Mouse (Mus musculus): ENCODE results near the gene Gdpd1. TPM values are rescaled to one million over a fixed set of nuclear protein-coding genes. Genes with fewer than 3 reads are reported as not detected.

Gene Gdpd1
- 51.2 and 82.4 TPM in 2 replicates for polyA plus RNA-seq (2016; fragmentation: Nextera tagmentation; extraction: Ambion mirVana)

DNA sequence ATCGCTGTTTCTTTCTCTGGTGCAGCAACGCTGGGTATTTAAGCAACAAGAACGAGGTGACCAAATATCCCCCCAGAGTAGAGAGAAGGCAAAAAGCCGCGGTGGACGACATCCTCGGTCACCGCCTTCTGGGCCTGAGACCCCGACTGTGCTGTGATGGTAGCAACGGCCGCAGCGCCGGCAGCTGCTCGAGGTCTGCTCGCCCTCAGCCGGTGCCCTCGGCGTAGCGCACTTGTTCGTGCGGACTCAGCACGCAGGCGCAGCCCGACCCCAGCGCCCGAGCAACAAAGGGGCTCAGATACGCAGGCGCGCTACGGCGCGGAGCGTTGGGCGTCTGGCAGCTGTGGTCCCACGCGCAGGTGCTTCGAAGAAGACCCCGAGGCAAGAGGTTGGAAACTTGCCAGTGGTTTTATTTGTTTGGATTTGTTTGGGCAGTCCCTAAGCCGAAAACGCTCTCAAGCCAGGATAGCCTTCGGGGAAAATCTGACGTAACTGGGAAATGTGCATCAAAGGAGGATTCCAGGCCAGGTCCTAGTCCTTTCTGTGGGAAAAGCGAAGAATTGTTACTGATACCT lies at the start of gene Gdpd1:
Gene Gdpd1 (minus strand): TSS at position 197 of the 575 bp plus-strand sequence.
- H3K9me3 ChIP-seq: no peaks in the 10 kb centered on the region
- peak; percentile 94 for DNase-seq (ENCODE audit: low spot score)
- H3K36me3 ChIP-seq: peaks cover 31% of the 10 kb centered on the region
- peak within 1 kb of the TSS; percentile 74 for H3K4me3 ChIP-seq
- WGBS: 2% methylated on average over 43 of the region's 43 CpGs
- H3K27me3 ChIP-seq (ENCODE audit: insufficient read depth, poor library complexity, severe bottlenecking): no peaks in the 10 kb centered on the region
- H3K27ac ChIP-seq: peak within 1 kb of the TSS; percentile 95
- peaks cover 22% of the 10 kb centered on the region for H3K4me1 ChIP-seq (replicated peaks)

DNA sequence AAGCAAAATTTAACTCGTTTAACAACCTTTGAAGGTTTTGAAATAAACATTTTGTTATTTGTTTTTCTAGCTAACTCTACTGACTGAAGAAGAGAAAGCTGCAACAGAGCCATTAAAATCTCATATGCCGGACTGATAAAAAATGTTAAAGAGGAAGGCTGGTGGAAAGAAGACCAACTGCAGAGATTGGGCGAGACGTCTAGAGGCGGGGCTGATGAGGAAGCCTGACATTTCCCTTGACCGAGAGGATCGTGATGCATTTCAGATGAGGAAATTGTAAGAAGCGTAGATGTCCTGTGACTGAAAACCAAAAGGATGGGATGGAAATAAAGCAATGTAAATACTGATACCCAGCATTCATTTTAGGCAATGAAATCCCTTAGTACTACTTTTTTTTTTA lies 48.0 kb upstream of the Gdpd1 start:
- no peak overlapping the region for H3K4me3 ChIP-seq
- peaks cover 79% of the 10 kb centered on the region for H3K36me3 ChIP-seq
- H3K27me3 ChIP-seq (ENCODE audit: insufficient read depth, poor library complexity, severe bottlenecking): no peaks in the 10 kb centered on the region
- H3K9me3 ChIP-seq: no peaks in the 10 kb centered on the region
- 88% methylated on average over 8 of the region's 8 CpGs for WGBS
- no peak for DNase-seq (ENCODE audit: low spot score)
- peaks cover 12% of the 10 kb centered on the region; the same call in 1 of the 2 replicates for H3K4me1 ChIP-seq (replicated peaks)
- H3K27ac ChIP-seq: no peak overlapping the region

DNA sequence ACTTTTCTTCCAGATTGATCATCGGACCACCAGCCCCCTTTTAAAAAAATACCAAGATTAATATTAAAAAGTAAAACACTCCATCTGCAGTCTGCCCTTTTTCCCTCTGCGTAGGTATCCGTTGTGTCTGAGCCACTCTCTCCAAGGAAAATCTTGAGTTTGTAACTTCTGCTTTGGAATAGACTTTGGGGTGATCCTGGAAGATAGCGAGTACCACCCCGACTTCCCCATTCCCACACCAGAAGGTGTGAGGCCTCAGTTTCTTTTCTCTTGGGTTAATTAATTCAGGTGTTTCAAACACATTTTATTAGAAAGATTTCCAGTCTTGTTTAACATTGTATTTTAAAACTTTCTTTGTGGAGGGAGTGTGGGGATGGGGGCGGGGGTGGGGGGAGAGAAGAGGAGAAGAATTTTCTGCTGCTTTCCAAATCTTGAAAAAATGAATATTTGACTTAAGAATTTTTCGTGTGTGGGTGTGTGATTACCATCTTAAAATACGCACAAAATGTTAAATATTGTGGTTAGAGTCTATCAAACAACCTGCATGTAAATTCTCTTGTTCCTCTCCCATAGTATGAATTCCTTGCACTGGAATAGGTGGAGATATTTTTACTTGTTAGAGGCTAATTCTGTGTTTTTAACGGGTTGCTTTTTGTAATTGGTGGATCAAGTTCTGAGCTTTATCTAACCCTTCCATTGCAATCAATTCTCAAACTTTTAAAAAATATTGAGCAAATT lies 36.5 kb upstream of the Gdpd1 start:
- peaks cover 50% of the 10 kb centered on the region for H3K36me3 ChIP-seq
- DNase-seq (ENCODE audit: low spot score): no peak

DNA sequence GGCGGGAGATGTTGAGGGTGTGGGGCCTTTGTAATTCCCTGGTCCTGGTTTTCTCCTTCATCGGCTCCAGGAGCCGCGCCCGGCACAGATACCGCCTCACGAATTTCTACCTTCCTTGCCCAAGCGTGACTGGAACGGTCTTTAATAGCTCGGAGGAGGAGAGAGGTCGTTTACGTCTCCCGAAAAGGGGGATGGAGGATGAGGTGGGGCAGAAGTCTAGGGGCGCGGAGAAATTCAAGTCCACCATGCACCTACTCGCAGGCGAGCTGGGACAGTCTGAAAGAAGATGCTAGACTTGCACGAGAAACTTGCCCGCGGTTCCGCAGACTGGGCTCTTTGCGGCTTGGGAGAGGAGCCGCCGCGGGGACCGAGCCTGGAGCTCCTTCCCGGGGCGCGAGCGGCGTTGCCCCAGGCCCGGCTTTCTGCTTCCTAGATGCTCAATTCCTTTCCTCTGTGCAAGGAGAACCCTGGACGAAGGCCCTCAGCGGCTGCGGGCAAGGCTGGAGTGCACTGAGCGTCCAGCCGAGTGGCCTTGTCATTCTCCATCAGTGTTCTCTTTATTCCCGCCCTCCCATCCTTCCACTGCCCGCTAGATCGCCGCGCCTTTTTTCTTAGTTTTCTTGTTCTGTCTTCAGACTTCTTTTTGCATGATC lies 35.8 kb upstream of the Gdpd1 start:
- Histone ChIP-seq H3K27me3 (ENCODE audit: insufficient read depth, poor library complexity, severe bottlenecking) (no peaks in the 10 kb centered on the region), H3K4me1 (replicated peaks) (peaks cover 39% of the 10 kb centered on the region), H3K4me3 (peak overlapping the region; percentile 98), H3K36me3 (peaks cover 50% of the 10 kb centered on the region), H3K9me3 (no peaks in the 10 kb centered on the region), H3K27ac (peak overlapping the region; percentile 100)
- WGBS: under 1% methylated on average over 42 of the region's 42 CpGs
- no peak for DNase-seq (ENCODE audit: low spot score)

More for the DNA sequence above, 36.5 kb upstream of the Gdpd1 start:
- Histone ChIP-seq H3K27me3 (ENCODE audit: insufficient read depth, poor library complexity, severe bottlenecking) (no peaks in the 10 kb centered on the region), H3K4me3 (peak overlapping the region; percentile 98), H3K27ac (peak overlapping the region; percentile 100), H3K9me3 (no peaks in the 10 kb centered on the region), H3K4me1 (replicated peaks) (peaks cover 39% of the 10 kb centered on the region)
- 12% methylated on average over 9 of the region's 9 CpGs for WGBS

DNA sequence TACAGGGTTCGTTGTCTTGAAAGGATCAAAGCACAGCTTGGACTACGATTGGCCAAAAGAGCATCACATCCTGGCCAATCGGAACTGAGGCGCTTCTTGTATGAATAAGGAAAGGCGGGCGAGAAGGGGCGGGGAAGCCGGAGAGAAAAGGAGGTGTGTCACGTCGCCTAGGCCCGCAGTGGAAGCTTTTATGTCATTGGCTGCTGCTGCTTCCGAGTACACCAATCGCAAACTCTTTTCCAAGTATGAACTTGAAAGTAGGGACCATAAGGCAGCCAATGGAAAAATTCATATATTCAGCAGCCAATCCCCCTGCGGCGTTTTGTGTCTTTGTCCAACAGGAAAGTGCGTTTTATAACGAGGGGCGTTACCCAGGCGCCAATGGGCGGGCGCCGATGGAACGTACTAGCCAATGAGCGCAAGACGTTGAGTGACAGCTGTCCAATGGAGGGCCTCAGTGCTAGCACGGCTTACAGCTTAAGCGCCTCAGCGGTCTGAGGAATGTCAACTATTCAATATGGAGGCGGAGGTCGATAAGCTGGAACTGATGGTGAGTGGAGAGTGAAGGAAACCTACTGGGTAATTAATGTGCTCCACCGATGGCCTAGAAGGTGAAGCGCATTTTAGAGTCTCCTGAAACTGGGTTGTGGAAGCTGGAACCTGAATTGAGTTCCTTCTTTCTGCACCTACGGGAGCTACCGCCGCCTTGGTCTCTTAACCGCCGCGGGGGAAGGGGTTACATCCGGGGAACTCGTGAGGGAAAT lies 35.1 kb upstream of the Gdpd1 start, which contains the start of gene Ska2:
Gene Ska2 (plus strand): TSS at position 480 of the 764 bp plus-strand sequence.
- Histone ChIP-seq H3K4me3 (peak within 1 kb of the TSS; percentile 98), H3K36me3 (peaks cover 50% of the 10 kb centered on the region)
- WGBS: under 1% methylated on average over 40 of the region's 40 CpGs

DNA sequence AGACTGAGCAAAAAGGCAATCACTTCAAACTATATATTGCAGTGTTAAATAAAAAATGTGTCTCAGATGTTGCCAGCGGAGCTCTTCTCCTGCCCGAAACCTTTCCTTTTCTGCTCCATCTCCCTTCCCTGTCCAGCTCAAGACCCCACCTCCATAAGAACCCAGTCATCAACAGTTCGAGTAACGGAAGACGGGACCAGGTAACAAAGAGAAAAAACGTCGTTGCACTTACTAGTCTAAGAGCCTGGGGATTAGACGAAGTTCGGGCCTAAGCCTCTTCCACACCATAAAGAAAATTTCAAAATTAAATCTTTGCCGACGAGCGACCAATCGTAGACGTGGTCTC lies 34.5 kb upstream of the Gdpd1 start, which contains the start of gene Prr11:
Gene Prr11 (minus strand): TSS at position 300 of the 346 bp plus-strand sequence.
- Histone ChIP-seq H3K36me3 (peaks cover 50% of the 10 kb centered on the region), H3K27me3 (ENCODE audit: insufficient read depth, poor library complexity, severe bottlenecking) (no peaks in the 10 kb centered on the region), H3K9me3 (no peaks in the 10 kb centered on the region), H3K4me1 (replicated peaks) (peaks cover 39% of the 10 kb centered on the region), H3K4me3 (peak within 1 kb of the TSS; percentile 98), H3K27ac (peak within 1 kb of the TSS; percentile 100)
- no peak for DNase-seq (ENCODE audit: low spot score)
- WGBS: under 1% methylated on average over 14 of the region's 14 CpGs

More for the DNA sequence above, 35.1 kb upstream of the Gdpd1 start, which contains the start of gene Ska2:
- H3K9me3 ChIP-seq: no peaks in the 10 kb centered on the region
- H3K27me3 ChIP-seq (ENCODE audit: insufficient read depth, poor library complexity, severe bottlenecking): no peaks in the 10 kb centered on the region
- H3K4me1 ChIP-seq (replicated peaks): peaks cover 39% of the 10 kb centered on the region
- peak within 1 kb of the TSS; percentile 100 for H3K27ac ChIP-seq
- DNase-seq (ENCODE audit: low spot score): peak; percentile 99

DNA sequence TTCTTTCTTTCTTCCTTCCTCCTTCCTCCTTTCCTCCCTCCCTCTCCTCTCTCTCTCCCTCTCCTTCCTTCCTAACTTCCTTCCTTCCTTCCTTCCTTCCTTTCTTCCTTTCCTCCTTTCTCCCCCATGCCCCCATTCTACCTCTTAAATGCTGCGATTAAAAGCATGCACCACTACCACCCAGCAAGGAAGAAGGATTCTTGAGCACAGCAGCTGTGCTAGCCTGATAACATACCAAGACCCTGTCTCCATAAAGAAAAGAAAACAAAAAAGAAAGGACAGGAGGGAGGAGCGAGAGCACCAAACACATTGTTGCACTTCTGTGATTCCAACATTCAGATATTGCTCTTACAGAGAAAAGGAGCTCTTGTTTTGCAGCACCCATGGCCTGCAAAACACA lies 13.3 kb upstream of the Gdpd1 start:
- 68% methylated on average over 2 of the region's 2 CpGs for WGBS
- Histone ChIP-seq H3K27ac (peak overlapping the region; percentile 94), H3K27me3 (ENCODE audit: insufficient read depth, poor library complexity, severe bottlenecking) (no peaks in the 10 kb centered on the region), H3K9me3 (no peaks in the 10 kb centered on the region), H3K4me3 (peak overlapping the region; percentile 97), H3K36me3 (peaks cover 67% of the 10 kb centered on the region), H3K4me1 (replicated peaks) (peaks cover 33% of the 10 kb centered on the region)
- DNase-seq (ENCODE audit: low spot score): no peak

DNA sequence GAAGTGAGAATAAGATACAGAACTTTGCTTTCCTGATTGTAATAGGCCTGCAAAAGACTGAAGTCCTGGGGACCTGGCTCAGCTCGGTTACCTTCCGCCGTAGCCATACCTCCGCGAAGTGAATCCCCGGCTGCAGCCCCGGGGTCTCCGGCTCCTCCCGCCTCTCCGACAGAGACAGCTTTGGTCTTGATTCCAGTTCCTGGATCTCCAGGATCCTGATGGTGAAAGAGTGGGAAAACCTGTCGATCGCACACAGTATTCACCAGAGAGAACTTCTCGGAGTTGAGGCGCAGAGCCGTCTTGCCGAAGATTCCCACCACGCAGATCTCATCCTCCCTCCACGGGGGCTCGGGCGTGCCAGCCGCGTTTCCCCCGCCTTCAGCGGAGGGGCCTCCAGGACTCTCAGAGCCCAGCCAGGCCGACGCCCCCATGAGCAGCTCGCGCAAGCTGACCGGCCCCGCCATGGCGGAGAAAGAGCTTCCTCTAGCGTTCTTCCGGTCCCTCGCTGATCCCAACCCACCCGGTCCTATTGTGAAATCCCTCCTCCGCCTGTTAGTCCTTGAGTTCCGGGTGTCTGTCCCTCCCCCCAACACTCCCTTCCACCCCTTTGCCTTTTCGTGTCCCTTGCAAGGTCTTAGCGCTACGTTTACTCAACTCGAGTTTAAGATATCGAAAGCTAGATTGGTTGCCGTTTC lies 12.6 kb upstream of the Gdpd1 start, which contains the start of gene Smg8:
Gene Smg8 (minus strand): TSS at position 485 of the 695 bp plus-strand sequence.
- DNase-seq (ENCODE audit: low spot score): peak; percentile 79
- WGBS: 1% methylated on average over 43 of the region's 43 CpGs
- H3K9me3 ChIP-seq: no peaks in the 10 kb centered on the region
- H3K36me3 ChIP-seq: peaks cover 67% of the 10 kb centered on the region
- H3K27me3 ChIP-seq (ENCODE audit: insufficient read depth, poor library complexity, severe bottlenecking): no peaks in the 10 kb centered on the region
- H3K4me3 ChIP-seq: peak within 1 kb of the TSS; percentile 97
- peaks cover 33% of the 10 kb centered on the region for H3K4me1 ChIP-seq (replicated peaks)
- H3K27ac ChIP-seq: peak within 1 kb of the TSS; percentile 94

DNA sequence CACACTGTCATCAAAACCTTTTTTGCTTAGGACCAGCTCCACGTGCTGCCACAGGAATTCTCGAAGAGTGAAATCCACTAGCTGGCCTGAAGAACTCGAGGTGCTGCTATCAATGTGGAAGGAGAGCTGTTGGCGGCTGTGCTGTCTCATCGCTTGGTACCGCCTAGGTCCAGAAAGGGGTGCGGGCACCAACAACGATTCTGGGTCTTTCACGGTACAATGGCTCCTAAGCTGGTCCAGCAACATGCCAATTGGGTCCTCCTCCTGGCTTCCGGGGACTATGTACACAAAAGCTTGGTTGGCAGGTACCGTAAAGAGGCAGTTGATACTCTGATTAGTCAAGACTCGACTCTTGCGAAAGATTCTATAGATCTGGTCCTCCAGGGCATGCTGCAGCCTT lies 11.6 kb upstream of the Gdpd1 start:
- Histone ChIP-seq H3K27ac (no peak overlapping the region), H3K27me3 (ENCODE audit: insufficient read depth, poor library complexity, severe bottlenecking) (no peaks in the 10 kb centered on the region), H3K36me3 (peaks cover 67% of the 10 kb centered on the region), H3K4me3 (peak overlapping the region; percentile 97), H3K4me1 (replicated peaks) (peaks cover 33% of the 10 kb centered on the region), H3K9me3 (no peaks in the 10 kb centered on the region)
- no peak for DNase-seq (ENCODE audit: low spot score)
- 91% methylated on average over 13 of the region's 13 CpGs for WGBS

DNA sequence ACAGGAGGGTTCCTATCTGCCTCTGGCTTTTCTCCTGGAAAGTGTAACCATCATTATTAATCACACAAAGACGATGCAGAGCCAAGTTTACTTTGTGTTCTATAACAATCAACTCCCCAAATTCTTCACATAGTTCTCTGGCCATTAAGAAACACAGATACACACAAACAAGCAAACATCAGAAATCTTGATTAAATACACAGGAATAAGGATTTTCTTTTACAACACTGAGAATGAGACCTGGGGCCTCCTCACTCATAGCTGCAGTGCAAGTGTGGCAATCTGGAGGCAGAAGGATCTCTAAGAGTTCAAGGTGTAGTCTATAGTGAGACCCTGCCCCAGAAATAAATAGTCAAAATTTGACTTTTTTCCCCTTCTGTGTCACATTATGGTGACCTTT lies 9.8 kb upstream of the Gdpd1 start:
- Histone ChIP-seq H3K9me3 (no peaks in the 10 kb centered on the region), H3K27ac (no peak overlapping the region), H3K4me3 (no peak overlapping the region), H3K4me1 (replicated peaks) (peaks cover 33% of the 10 kb centered on the region), H3K27me3 (ENCODE audit: insufficient read depth, poor library complexity, severe bottlenecking) (no peaks in the 10 kb centered on the region), H3K36me3 (peaks cover 70% of the 10 kb centered on the region)
- no peak for DNase-seq (ENCODE audit: low spot score)
- 98% methylated on average over 1 of the region's 1 CpGs for WGBS

DNA sequence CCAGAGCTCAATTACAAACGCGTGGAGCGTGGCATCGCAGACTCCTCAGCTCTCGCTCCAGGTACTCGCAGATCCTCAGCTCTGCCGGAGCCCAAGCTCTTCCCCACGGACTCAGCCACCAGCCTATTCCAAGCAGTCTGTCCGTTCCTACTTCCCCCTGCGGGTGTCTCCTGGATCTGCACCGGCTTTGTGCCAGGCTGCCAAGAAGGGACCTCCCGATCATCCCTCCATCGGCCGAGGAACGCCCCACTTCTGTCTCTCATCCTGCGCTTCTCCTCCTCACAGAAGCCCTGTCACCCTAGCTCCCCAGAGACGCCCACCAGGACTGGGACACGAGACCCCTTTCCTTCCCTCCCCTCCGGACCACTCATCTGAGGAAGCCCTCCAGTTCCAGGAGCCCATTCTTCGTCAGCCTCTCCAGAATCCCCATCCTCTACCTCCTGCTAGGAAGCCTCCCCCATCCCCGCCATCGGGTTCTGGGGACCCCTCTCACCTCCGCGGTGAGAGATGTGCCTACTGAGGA lies 458 bp downstream of the Gdpd1 start:
- Histone ChIP-seq H3K4me1 (replicated peaks) (peaks cover 22% of the 10 kb centered on the region), H3K9me3 (no peaks in the 10 kb centered on the region), H3K27me3 (ENCODE audit: insufficient read depth, poor library complexity, severe bottlenecking) (no peaks in the 10 kb centered on the region), H3K4me3 (peak overlapping the region; percentile 74), H3K27ac (peak overlapping the region; percentile 95), H3K36me3 (peaks cover 25% of the 10 kb centered on the region)
- under 1% methylated on average over 24 of the region's 24 CpGs for WGBS
- DNase-seq (ENCODE audit: low spot score): peak; percentile 78
